Mouse (Mus musculus) heart, postnatal 25 days (tissue): ENCODE results near the gene Cops4. TPM values are rescaled to one million over a fixed set of nuclear protein-coding genes. Genes with fewer than 3 reads are reported as not detected.

Source experiments
- DNase-seq: peaks from one replicate; pipeline ENCODE4 v3.0.0; 2022; ENCODE audit warnings: low spot score
- intact Hi-C: fragments of 180-260 bp; cut with DNase I; formaldehyde crosslinking; loops from one replicate; pipeline ENCODE4 v1.15.1; 2025
- total RNA-seq, 2 experiments: library from RNA; stranded (reverse); gene quantifications; 2 replicates each; pipeline ENCODE4 v1.2.3; 2021

Gene Cops4
- total RNA-seq, 2 experiments from 2014 or later: 79.7 to 85.4 TPM

GRCm38 (mm10) chr5:100525620-100526019 lies 7.5 kb downstream of the Cops4 start:
- intact Hi-C loops: no loop called here
- no peak for DNase-seq

- DNase-seq: no peak
- intact Hi-C loops: no loop called here
Measured at GRCm38 (mm10) chr5:100526164-100526563, 8.1 kb downstream of the Cops4 start.

- DNase-seq: no peak
- intact Hi-C loops: loop anchor here (5.0 kb wide), 1 partner anchor 159 kb away; no protein-coding TSS in a partner anchor
Measured at GRCm38 (mm10) chr5:100535826-100536225, 17.7 kb downstream of the Cops4 start.

GRCm38 (mm10) chr5:100536638-100537037 lies 18.5 kb downstream of the Cops4 start:
- intact Hi-C loops: loop anchor here (5.0 kb wide), 1 partner anchor 159 kb away; no protein-coding TSS in a partner anchor
- no peak for DNase-seq

- DNase-seq: no peak
- intact Hi-C loops: loop anchor here (2.0 to 10.0 kb wide), 3 partner anchors 118 to 368 kb away; partner anchors contain the start of genes Helq and Mrps18c
Measured at GRCm38 (mm10) chr5:100546294-100547080, 28.4 kb downstream of the Cops4 start.

- DNase-seq: no peak
- intact Hi-C loops: loop anchor here (10.0 kb wide), 2 partner anchors 247 to 367 kb away; partner anchors contain the start of genes Helq and Mrps18c
Measured at GRCm38 (mm10) chr5:100548236-100548635, 30.1 kb downstream of the Cops4 start.

- DNase-seq: no peak
- intact Hi-C loops: loop anchor here (10.0 kb wide), 2 partner anchors 245 to 365 kb away; partner anchors contain the start of genes Helq and Mrps18c
Measured at GRCm38 (mm10) chr5:100549311-100549710, 31.2 kb downstream of the Cops4 start.

- intact Hi-C loops: no loop called here
- DNase-seq: no peak
Measured at GRCm38 (mm10) chr5:100550151-100550550, 32.0 kb downstream of the Cops4 start.

- no peak for DNase-seq
- intact Hi-C loops: no loop called here
Measured at GRCm38 (mm10) chr5:100551952-100552351, 33.8 kb downstream of the Cops4 start.

GRCm38 (mm10) chr5:100553426-100553825 lies 35.3 kb downstream of the Cops4 start:
- DNase-seq: no peak
- intact Hi-C loops: no loop called here

GRCm38 (mm10) chr5:100557019-100557418 lies 38.9 kb downstream of the Cops4 start:
- DNase-seq: no peak
- intact Hi-C loops: no loop called here

GRCm38 (mm10) chr5:100557537-100557936 lies 39.4 kb downstream of the Cops4 start:
- DNase-seq: no peak
- intact Hi-C loops: no loop called here

- intact Hi-C loops: no loop called here
- DNase-seq: no peak
Measured at GRCm38 (mm10) chr5:100558783-100559182, 40.7 kb downstream of the Cops4 start.

GRCm38 (mm10) chr5:100559357-100559756 lies 41.2 kb downstream of the Cops4 start:
- intact Hi-C loops: no loop called here
- no peak for DNase-seq

GRCm38 (mm10) chr5:100562702-100563101 lies 44.6 kb downstream of the Cops4 start:
- DNase-seq: no peak
- intact Hi-C loops: no loop called here

- intact Hi-C loops: no loop called here
- DNase-seq: no peak
Measured at GRCm38 (mm10) chr5:100566798-100567197, 48.7 kb downstream of the Cops4 start.

GRCm38 (mm10) chr5:100567258-100568032 lies 49.3 kb downstream of the Cops4 start:
- intact Hi-C loops: no loop called here
- no peak for DNase-seq

- DNase-seq: no peak
- intact Hi-C loops: no loop called here
Measured at GRCm38 (mm10) chr5:100568177-100568576, 50.1 kb downstream of the Cops4 start.

- no peak for DNase-seq
- intact Hi-C loops: no loop called here
Measured at GRCm38 (mm10) chr5:100568802-100569201, 50.7 kb downstream of the Cops4 start.

GRCm38 (mm10) chr5:100569250-100569934 lies 51.3 kb downstream of the Cops4 start:
- intact Hi-C loops: no loop called here

More at GRCm38 (mm10) chr5:100569250-100569934, 51.3 kb downstream of the Cops4 start:
- no peak for DNase-seq
